Mouse (Mus musculus) thymus, postnatal 0 days (tissue): ENCODE measurements around the gene Itga9. TPM values are rescaled to one million over a fixed set of nuclear protein-coding genes. Genes with fewer than 3 reads are reported as not detected.

Source experiments
- DNase-seq: peaks from one replicate; pipeline ENCODE4 v3.0.0-alpha.2; 2015; ENCODE audit warnings: low spot score
- polyA plus RNA-seq: library from polyadenylated mRNA; unstranded; fragments of >200 nt; fragmentation: Nextera tagmentation; extraction: Ambion mirVana; gene quantifications from 2 replicates; pipeline ENCODE4 v1.2.1, GENCODE M21; 2015

Itga9 gene
- polyA plus RNA-seq, 1 experiment from 2014 or later, result 3.3 TPM

DNA sequence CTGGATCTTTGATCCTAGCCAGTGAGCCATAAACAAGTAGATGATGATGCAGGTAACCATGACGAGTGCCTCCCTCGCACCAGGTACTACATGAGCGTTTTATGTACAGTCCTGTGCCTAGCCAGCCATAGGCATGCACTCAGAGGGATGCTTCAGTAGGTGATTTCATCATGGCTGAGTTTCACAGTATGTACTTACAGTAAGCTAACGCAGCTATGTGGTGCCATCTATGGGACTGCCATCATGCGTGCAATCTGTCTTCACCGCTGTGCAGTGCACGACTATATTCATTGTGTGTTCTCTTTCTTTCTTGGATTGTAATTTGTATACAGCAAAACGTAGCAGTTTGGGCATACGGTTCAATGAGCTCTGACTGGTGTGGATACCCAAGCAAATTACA is 77.9 kb downstream of the Itga9 start:
- DNase-seq, result peak; percentile 67

DNA sequence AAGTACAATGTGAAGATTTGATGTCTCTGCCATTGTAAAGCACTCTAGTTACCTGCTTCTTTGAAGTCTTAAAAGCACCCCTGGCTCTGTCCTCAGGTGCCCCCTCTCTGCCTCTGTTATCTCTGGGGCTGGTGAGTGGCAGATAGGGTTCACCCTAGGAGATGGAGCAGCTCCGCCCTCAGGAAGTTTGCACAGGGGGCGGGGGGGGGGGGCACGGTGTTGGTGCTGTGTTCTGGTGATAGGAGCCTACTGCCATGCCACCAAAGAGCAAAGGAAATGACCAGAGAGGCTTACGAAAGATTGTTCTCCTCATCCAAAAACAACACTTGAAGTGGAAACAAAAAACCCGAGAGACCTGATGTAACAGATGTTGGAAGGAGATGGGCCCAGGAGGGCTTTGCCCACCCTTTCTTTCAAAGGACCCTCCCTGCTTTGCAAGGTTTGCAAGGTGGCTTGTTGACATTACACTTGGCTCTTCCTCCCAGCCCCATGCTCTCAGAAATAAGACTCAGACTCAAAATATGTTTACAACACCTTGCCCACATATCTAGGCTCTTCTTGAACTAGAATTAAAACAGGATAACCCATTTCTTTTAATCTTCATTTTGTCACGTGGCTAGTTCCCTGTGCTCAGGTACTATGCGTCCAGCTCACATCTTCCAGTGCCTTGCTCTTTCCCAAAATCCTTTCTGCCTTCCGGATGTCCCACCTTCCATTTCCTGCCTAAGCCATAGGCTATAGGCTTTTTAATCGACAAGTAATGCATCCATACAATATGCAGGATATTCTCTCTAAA is 79.9 kb downstream of the Itga9 start:
- no peak for DNase-seq

DNA sequence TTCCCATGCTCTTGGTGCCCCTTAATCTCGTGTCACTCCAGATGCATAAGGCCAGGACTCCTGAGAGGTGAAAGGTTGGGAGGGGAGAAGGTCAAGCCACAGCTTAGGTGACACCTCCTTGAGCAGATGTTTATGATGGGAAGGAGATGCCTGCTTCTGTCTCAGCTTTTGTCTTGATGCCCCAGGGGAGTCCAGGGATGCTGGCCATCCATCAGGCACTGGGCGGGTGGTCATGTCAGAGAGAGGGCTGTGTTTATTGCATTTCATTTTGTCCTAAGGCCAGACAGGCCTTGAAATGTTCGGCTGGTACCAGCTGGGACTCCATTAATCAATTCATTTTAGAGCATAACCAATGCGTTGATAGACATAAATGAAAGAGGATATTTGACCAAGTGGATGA is 81.8 kb downstream of the Itga9 start:
- DNase-seq, result no peak

DNA sequence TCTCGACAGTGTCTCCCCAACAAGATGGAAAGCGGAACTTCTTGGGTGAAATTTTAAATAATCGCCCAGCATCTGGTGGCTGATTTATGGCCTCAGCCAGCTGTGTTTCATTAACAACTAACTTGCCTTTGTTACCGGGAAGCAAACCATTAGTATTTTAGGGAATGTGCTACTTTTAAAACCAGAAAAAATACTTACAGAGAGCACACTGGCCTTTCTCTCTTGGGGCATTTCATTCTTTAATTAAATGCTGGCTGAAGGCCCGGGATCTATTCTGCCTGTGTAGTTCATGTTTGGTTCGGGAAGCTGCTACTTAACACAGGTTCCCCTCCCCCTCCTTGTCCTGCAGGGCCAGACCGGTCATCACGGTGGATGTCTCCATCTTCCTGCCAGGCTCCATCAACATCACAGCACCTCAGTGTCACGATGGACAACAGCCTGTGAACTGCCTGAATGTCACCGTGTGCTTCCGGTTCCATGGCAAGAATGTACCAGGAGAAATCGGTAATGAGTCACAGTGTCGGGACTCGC is 82.5 kb downstream of the Itga9 start:
- DNase-seq, result no peak

DNA sequence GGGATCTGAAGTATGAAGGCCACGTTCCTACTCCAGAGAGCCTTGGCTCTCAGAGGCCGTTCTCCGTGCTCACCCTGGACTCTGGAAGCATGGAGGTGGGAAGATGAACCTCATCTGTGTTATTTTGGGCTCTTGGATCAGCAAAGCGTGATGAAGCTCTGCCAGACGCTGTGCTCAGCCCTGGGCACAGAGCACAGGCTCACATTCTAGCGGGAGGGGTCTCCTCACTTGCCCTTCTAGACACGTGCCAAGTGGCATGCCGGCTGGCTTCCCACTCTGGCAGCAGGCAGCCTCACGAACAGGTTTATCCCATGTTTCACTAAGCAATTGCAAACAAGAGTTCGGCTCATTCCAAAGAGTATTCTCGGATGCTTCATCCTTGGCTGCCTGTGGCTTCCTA is 86.8 kb downstream of the Itga9 start:
- no peak for DNase-seq

DNA sequence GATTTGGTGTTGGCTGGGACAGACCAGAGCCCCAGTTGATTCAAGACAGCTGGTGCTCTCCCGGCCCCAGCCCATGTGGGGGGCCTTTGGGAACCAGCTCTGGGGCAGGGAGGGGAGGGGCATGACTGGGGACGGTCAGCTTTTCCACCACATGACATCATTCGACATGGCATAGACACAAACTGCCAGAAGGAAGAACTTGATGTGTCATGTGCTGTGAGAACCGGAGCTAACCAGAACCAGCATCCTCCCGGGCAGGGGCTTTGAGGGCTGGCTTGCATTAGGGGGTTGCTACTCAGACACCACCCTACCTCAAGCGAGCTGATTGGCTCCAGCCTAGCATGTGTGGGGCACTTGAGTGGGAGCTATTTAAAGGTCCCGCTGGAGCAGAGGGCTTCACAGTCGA is 87.9 kb downstream of the Itga9 start:
- no peak for DNase-seq

DNA sequence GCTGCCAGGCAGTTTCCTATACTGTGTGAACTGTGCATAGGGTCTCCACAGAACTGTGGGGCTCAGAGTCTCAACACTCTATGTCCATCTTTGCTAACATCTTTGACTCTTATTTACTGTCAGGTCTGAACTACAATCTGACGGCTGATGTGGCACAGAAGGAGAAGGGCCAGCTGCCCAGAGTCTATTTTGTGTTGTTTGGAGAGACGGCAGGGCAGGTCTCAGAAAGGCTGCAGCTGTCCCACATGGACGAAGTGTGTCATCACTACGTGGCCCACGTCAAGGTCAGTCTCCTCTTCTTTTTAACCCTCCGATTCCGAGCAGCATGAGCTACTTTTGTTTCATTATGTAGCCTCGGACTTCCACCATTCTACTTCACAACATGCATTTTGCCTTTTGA is 91.7 kb downstream of the Itga9 start:
- no peak for DNase-seq

DNA sequence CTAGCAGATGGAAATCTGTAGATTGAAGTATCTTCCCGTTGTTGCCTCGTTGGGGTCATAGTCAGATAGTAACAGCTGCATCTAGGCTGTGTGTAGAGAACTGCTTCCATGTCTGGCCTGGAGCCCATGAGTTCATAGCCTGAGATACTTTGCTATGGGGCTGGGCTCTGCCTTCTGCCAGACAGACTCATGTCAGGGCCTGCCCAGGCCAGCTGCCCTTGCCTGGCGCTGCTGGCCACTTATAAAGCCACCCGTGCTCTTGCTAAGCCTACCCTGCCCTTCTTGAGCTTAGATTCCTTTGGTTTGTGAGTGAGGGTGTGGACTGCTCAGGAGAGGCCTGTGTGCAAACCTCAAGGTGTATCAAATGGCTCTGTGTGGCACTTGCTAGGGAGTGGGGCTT is 93.2 kb downstream of the Itga9 start:
- DNase-seq, result no peak

DNA sequence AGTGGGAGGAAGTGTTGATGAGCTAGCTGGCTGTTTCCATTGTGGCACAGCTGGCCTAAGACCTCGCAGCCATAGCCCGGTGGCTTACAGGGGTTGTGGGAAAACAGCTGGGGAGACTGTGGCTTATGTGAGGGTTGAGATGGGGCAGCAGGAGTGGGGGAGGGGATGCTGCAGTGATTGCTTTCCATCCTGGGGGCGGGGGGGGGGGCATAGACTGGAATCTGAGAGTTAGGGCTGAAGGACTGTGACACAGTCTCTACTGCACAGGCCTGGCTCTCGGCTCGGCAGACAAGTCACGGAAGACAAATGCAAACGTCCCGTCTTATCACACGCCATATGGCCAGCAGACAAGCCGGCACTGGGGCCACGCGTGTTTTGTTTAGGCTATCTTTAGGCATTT is 94.4 kb downstream of the Itga9 start:
- no peak for DNase-seq

DNA sequence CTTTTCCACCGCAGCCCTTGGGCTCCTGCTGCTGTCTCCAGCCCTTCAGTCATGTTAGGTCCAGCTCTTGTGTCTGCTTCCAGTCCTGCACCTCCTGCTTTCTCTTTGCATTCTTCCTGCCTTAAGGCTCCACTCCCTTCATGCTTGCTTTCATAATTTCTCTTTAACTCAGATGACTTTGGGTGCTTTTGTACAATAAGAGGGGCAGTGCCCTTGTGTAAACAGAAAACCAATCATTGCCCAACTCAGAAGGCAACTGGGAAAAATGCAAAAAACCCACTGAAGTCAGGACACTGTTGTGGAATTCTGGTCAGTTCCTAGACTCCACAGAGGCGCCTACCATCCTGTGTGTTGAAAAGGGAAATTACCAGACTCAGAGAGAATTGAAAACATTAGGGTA is 95.3 kb downstream of the Itga9 start:
- DNase-seq, result no peak

DNA sequence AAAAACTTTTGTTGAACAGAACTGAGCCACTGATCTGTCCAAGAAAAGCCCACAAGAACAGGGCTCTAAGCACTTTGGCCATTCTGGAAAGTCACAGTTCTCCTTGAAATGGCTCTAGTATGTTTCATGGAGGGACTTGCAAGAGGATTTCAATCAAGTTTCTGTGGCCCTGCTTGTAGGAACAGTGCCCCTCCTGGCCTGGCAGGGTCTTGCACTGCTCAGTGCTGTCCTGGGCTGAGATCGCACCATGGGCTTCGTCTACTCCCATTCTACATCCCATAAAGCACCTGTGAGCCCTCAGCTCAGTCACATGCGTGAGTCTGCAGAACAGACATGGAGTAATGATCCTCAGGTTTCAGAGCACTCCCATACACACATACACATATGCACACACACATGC is 96.7 kb downstream of the Itga9 start:
- peak; percentile 31 for DNase-seq

DNA sequence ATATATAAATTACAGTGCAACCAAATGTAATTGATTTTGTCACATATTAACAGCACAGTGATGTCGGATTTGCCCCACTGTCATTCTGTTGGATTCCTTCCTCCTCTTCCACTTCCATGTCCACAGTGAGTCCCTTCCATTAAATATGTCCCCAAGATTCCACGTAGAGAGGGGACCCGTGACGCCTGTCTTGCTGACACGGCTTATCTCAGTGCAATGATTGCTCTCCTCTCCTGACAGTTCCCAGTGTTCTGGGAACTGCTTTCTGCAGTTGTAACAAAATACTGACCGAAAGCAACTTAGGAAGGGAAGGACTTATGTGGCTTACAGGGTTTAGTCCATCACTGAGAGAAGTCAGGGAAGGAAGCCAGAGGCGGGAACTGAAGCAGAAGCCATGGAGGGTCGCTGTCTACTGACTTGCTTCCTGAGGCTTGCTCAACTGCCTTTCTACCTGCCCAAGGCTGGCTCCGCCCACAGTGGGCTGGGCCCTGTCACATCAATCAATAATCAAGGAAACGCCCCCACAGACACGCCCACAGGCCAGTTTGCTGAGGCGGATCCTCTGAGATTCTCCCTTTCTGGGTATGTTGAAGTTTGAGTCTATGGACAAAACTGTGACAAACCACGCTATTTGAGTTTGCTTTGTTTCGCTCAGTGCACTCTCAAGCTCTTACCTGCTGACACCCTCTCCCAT is 99.0 kb downstream of the Itga9 start:
- DNase-seq, result peak; percentile 70

DNA sequence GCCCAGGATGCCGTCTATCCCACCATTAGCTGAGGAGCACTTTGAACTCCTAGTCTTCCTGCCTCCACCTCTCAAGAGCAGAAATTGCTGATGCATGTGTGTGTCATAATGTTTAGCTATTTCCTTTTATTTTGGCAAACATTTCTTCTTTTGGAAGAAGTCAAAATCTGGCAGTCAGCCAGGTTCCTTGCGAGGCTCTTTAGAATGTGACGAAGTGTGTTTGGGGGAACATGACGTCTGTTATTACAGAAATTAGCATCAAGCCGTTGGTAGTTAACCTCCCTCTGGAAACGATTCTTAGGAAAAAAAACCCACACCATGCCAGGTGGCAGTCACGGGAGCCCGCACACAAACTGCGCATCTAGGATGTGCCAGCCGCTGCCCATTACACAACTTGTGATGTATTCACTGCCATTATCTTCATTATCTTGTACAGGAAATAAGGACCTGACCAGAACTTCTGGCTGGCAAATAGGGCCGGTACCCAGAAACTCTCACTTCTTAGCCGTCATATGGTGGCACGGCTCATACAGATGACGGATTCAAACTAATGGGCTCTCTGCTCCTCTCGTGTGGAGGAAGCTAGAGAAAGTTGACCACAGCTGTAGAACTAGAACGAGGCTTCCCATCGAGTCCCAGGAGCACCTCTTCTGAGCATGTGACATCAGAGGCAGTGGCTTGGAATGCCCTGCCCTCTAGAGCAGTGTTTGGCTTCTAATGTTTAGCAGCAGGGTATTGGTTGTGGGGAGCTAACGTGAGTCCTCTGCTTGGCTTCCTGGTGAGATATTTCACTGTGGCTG is 99.9 kb downstream of the Itga9 start:
- DNase-seq, result no peak

DNA sequence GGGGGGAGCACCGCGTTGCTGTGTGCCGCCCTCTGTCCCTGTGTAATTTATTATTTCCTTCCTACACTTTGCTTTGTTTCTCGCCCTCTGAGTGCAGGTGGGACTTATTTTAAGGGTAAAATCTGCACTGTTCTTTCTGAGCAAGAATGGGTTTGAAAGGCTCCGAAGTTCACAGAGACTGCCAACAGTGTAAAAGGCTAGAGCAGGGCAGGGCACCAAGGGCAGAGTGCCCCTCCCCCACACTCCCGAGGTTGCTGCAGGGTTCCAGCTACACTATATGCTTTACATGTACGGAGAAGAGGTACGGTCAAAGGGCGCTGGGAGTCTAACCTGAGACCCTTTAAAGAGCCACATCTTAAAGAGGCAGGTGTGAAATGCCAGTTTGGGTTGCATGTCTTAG is 104.1 kb downstream of the Itga9 start:
- no peak for DNase-seq

DNA sequence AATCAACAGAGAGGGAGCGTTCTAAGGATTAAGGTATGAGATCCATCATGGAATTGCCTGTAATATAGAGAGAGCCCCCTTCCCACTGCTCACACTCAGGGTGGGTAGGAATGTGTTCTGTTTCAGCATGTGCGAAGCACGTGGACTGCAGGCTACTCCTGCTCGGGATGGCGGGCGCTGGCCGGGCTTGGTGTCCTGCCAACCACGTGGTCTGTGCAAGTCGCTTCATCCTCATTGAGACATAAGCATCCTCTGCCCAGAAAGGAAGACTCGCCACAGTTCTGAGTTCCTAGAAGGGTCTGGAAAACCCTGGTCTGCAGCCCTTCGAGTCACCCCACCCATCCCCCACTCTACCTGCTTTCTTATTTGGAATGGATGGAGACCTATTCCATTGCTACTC is 105.3 kb downstream of the Itga9 start:
- DNase-seq, result no peak

DNA sequence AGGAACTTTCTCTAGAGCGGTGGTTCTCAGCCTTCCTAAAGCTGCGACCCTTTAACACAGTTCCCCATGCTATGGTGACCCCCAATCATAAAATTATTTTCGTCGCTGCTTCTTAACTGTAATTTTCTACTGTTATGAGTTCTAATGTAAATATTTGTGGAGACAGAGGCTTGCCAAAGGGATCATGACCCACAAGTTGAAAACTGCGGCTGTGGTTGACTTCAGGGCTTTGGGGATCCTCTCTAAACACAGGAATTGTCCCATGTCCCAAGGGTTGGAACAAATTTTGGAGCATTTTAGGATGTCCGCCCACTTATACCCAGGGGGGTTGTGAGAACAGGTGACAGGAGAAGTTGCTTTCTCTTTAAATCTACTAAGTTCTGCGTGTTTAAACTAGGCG is 107.0 kb downstream of the Itga9 start:
- DNase-seq, result no peak

DNA sequence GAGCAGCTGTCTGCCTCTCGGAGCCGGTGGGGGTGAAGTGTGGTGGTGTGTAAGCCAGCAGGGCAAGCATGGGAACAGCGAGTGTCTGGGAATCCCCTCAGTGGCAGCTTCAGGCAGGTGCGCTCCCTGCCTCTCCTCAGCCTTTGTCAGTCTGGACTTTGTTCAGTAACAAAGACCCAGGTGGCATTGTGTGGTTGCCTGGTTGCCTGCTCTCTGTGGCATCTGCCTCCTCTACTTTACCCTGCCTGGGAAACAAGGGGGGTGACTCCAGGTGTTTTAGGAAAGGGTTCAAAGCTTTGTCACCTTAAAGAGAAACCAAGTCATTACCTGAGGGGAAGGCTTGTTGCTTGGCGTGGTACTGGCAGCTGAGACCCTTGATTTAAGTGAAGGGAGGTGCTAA is 108.0 kb downstream of the Itga9 start:
- peak; percentile 75 for DNase-seq

DNA sequence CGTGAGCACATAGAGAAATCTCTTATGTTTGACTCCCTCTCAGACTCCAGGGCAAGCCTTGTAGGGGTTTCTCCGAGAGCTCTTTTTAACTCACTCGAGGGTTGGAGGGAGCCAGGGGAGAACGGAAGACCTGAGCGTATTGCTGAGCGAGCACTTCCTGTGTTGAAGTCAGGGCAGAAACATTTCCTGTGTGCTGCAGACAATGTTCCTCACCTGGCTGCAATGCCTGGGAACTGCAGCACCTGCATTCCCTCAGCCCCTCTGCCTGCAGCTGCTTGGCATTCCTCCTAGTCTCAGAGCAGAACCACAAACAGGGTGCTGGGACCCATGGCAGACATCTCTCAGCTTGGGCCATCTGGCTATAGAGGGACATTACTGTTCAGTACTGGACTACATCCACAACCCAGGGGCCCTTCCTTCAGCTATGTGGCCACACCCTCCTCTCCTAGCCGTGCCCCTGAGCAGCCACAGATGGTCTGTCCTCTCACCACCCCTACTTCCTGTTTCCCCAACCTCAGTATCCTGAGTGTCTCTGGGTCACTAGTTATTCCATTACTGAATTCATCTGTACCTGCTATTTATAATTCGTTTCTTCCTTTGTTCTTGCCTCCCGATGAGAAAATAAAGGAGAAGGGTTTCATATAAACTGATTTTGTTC is 109.6 kb downstream of the Itga9 start:
- peak; percentile 90 for DNase-seq

DNA sequence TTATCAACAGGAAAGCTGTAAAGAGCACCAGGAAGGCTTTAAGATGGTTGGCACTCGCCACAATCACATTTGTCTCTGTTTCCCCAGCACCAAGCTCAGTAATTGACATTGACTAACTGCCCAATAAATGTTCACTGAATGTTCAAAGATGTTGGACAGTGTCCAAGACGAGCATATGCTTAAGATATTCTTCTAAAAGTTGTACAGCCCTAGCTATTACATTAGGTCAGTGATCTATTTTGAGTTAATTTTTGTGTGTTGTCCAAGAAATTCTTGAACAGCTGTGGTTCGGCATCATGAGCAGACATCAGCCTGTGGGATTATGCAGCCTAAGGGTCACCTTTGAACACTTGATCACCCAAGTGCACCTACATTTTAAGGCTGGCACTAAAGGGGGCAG is 110.9 kb downstream of the Itga9 start:
- DNase-seq, result no peak

DNA sequence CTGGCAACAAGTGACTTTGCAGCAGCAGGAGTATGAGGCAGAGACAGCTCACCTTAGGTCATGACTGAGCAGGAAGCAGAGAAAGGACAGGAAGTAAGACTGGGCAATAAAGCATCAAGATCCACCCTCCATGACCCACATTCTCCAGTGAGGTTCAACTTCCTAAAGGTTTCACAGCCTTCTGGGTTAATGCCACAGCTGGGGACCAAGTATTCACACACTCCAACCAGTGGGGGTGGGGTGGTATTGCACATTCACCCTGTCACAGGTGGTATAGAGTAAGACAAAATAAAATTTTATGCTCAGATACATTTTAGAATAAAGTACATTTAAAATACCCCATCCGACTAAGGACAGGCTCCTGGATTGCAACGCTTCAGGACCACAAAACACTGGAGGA is 112.0 kb downstream of the Itga9 start:
- peak; percentile 74 for DNase-seq

DNA sequence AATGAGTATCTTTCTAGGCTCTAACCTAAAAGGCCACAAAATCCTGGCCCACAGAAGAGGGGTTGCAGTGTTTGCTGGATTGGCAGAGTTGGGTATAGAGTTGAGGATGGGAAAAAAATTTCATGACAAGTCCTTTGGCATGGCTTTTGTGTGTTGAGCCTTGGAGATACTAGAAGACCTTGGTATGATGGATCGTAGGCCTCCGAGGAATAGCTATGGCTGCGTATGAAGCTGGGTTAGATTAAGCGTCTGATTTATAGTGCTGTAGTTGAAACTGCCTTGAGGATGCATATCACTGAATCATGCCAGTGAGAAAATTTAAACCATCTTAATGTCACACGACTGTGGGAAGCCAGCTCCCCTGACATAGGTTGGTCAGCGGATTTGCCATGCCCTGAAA is 114.6 kb downstream of the Itga9 start:
- no peak for DNase-seq
